Mouse (Mus musculus): ENCODE data around the gene Orm2. TPM values are rescaled to one million over a fixed set of nuclear protein-coding genes. Genes with fewer than 3 reads are reported as not detected.

Gene Orm2
- polyA plus RNA-seq, 1 experiment from 2014 or later = not detected

- WGBS = 8% methylated on average over 8 of the region's 8 CpGs
- Histone ChIP-seq H3K4me1 (replicated peaks; ENCODE audit: control insufficient read depth, insufficient read depth, low read length) (peaks cover 35% of the 10 kb centered on the region), H3K36me3 (replicated peaks; ENCODE audit: control insufficient read depth, insufficient read depth) (no peaks in the 10 kb centered on the region), H3K4me2 (replicated peaks) (peak overlapping the region; percentile 81), H3K9ac (peak overlapping the region; percentile 53; the same call in 1 of the 2 replicates), H3K4me3 (replicated peaks; ENCODE audit: low read length) (peak overlapping the region; percentile 47; the same call in 1 of the 2 replicates), H3K27me3 (ENCODE audit: control insufficient read depth, insufficient read depth, low read length) (no peaks in the 10 kb centered on the region), H3K27ac (0 out of 2 replicates have a peak overlapping the region, but pooled peaks have one; percentile 49), H3K9me3 (ENCODE audit: control insufficient read depth, low read length) (no peaks in the 10 kb centered on the region)
- peak; percentile 33 for ATAC-seq (ENCODE audit: low FRiP score)
- DNase-seq (ENCODE audit: low spot score) = peak; percentile 64
Observed at GRCm38 (mm10) chr4:63408649-63409048, 46.4 kb downstream of the Orm2 start.

GRCm38 (mm10) chr4:63409317-63409907 is 47.2 kb downstream of the Orm2 start:
- no peak overlapping the region for H3K27ac ChIP-seq
- H3K9me3 ChIP-seq (ENCODE audit: control insufficient read depth, low read length) = no peaks in the 10 kb centered on the region
- peak overlapping the region; percentile 53; the same call in 1 of the 2 replicates for H3K9ac ChIP-seq
- ATAC-seq (ENCODE audit: low FRiP score) = no peak
- peak overlapping the region; percentile 81 for H3K4me2 ChIP-seq (replicated peaks)
- no peaks in the 10 kb centered on the region for H3K36me3 ChIP-seq (replicated peaks; ENCODE audit: control insufficient read depth, insufficient read depth)
- no peaks in the 10 kb centered on the region for H3K27me3 ChIP-seq (ENCODE audit: control insufficient read depth, insufficient read depth, low read length)
- peak overlapping the region; percentile 47 for H3K4me3 ChIP-seq (replicated peaks; ENCODE audit: low read length)
- DNase-seq (ENCODE audit: low spot score) = peak; percentile 56
- H3K4me1 ChIP-seq (replicated peaks; ENCODE audit: control insufficient read depth, insufficient read depth, low read length) = peaks cover 27% of the 10 kb centered on the region
- WGBS = 2% methylated on average over 18 of the region's 18 CpGs

DNA sequence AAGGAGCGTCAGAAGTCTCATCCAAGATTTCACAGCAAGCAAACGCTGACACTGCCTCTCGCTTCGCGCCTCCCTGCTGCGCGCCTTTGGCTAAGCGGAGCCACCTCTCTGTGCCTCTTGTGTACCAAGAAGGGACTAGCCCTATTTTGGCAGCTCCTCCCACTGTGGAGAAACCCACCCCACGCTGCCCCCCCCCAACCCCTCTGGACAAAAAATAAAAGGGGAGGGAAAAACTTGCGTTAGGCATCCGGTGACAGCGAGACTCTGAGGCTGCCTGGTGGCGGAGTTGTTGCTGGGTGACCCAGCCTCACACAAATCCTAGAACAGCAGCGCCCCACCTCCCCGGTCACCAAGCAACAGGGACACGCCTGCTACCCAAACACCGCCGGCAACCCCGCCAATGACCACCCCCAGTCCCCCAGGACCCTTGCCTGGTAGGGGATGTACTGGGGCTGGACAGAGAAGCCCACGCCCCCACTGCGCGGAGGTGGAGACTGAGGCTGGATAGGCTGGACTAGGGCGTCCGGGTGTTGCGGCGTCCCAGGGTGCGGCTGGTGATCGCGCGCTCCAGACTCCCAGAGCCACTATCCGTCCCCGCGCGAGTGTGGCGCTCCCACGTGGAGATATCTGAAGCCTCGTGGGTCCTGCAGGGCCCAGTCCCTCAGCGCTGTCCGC is 47.8 kb downstream of the Orm2 start:
- Histone ChIP-seq H3K9ac (peak overlapping the region; percentile 53), H3K4me3 (replicated peaks; ENCODE audit: low read length) (peak overlapping the region; percentile 47), H3K4me2 (replicated peaks) (peak overlapping the region; percentile 81), H3K36me3 (replicated peaks; ENCODE audit: control insufficient read depth, insufficient read depth) (no peaks in the 10 kb centered on the region), H3K4me1 (replicated peaks; ENCODE audit: control insufficient read depth, insufficient read depth, low read length) (peaks cover 21% of the 10 kb centered on the region), H3K27ac (no peak overlapping the region), H3K9me3 (ENCODE audit: control insufficient read depth, low read length) (no peaks in the 10 kb centered on the region), H3K27me3 (ENCODE audit: control insufficient read depth, insufficient read depth, low read length) (no peaks in the 10 kb centered on the region)
- DNase-seq (ENCODE audit: low spot score) (peak; percentile 59), ATAC-seq (ENCODE audit: low FRiP score) (peak; percentile 72)
- WGBS = under 1% methylated on average over 39 of the region's 39 CpGs

GRCm38 (mm10) chr4:63410583-63410934 is 48.3 kb downstream of the Orm2 start:
- ATAC-seq (ENCODE audit: low FRiP score) (peak; percentile 92), DNase-seq (ENCODE audit: low spot score) (peak; percentile 93)
- WGBS = 0% methylated on average over 19 of the region's 19 CpGs
- Histone ChIP-seq H3K4me2 (replicated peaks) (peak overlapping the region; percentile 81), H3K4me3 (replicated peaks; ENCODE audit: low read length) (peak overlapping the region; percentile 47), H3K4me1 (replicated peaks; ENCODE audit: control insufficient read depth, insufficient read depth, low read length) (peaks cover 16% of the 10 kb centered on the region), H3K9ac (peak overlapping the region; percentile 53), H3K27me3 (ENCODE audit: control insufficient read depth, insufficient read depth, low read length) (no peaks in the 10 kb centered on the region), H3K27ac (no peak overlapping the region), H3K36me3 (replicated peaks; ENCODE audit: control insufficient read depth, insufficient read depth) (no peaks in the 10 kb centered on the region), H3K9me3 (ENCODE audit: control insufficient read depth, low read length) (no peaks in the 10 kb centered on the region)

GRCm38 (mm10) chr4:63411222-63411621 is 49.0 kb downstream of the Orm2 start:
- ATAC-seq (ENCODE audit: low FRiP score) = no peak
- peak overlapping the region; percentile 81 for H3K4me2 ChIP-seq (replicated peaks)
- 69% methylated on average over 5 of the region's 5 CpGs for WGBS
- H3K9me3 ChIP-seq (ENCODE audit: control insufficient read depth, low read length) = no peaks in the 10 kb centered on the region
- no peak for DNase-seq (ENCODE audit: low spot score)
- no peak overlapping the region for H3K27ac ChIP-seq
- H3K9ac ChIP-seq = no peak overlapping the region
- no peak overlapping the region for H3K4me3 ChIP-seq (replicated peaks; ENCODE audit: low read length)
- peaks cover 13% of the 10 kb centered on the region for H3K4me1 ChIP-seq (replicated peaks; ENCODE audit: control insufficient read depth, insufficient read depth, low read length)
- H3K36me3 ChIP-seq (replicated peaks; ENCODE audit: control insufficient read depth, insufficient read depth) = no peaks in the 10 kb centered on the region
- no peaks in the 10 kb centered on the region for H3K27me3 ChIP-seq (ENCODE audit: control insufficient read depth, insufficient read depth, low read length)

DNA sequence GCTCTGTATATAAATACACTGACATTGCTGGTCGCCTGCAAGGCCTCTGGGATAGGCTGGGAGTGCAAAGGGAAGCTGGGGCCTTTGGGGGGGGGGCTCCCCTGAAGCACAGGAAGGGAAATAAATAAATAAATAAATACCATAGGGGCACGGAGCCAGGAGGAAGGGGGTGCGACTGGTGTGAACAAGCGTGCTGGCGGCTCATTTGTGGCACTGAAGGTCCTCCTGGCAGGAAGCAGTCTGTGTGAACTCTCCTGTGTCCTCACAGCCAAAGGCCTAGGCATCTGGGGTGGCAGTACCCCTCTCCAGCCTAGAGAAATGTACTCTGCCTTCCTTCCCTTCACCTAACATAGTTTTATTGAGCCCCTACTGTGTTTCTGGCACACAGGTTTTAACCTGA is 52.7 kb downstream of the Orm2 start:
- 61% methylated on average over 5 of the region's 5 CpGs for WGBS
- H3K27me3 ChIP-seq (ENCODE audit: control insufficient read depth, insufficient read depth, low read length) = no peaks in the 10 kb centered on the region
- no peak overlapping the region for H3K27ac ChIP-seq

More for the DNA sequence above, 52.7 kb downstream of the Orm2 start:
- ATAC-seq (ENCODE audit: low FRiP score) = no peak
- no peak overlapping the region for H3K4me2 ChIP-seq (replicated peaks)
- no peak overlapping the region for H3K9ac ChIP-seq
- H3K9me3 ChIP-seq (ENCODE audit: control insufficient read depth, low read length) = no peaks in the 10 kb centered on the region
- no peaks in the 10 kb centered on the region for H3K36me3 ChIP-seq (replicated peaks; ENCODE audit: control insufficient read depth, insufficient read depth)
- no peak overlapping the region for H3K4me3 ChIP-seq (replicated peaks; ENCODE audit: low read length)
- no peak for DNase-seq (ENCODE audit: low spot score)
- no peaks in the 10 kb centered on the region for H3K4me1 ChIP-seq (replicated peaks; ENCODE audit: control insufficient read depth, insufficient read depth, low read length)

Other genes with a start within 250 kb of the Orm2 start
- gene Ambp, start 207.7 kb upstream of the Orm2 start, polyA plus RNA-seq (2014; fragmentation: Nextera tagmentation; extraction: Ambion mirVana) = not detected in 2 replicates
- gene Kif12, start 190.3 kb upstream of the Orm2 start, polyA plus RNA-seq (2014; fragmentation: Nextera tagmentation; extraction: Ambion mirVana) = 0.11 TPM in 1 of 2 replicates, not detected in the other
- 2.0 and 2.6 TPM in 2 replicates for gene Col27a1, start 148.4 kb upstream of the Orm2 start, polyA plus RNA-seq (2014; fragmentation: Nextera tagmentation; extraction: Ambion mirVana)
- not detected in 2 replicates for gene Orm1, start 17.9 kb upstream of the Orm2 start, polyA plus RNA-seq (2014; fragmentation: Nextera tagmentation; extraction: Ambion mirVana)
- gene Orm3, start 6.3 kb upstream of the Orm2 start, polyA plus RNA-seq (2014; fragmentation: Nextera tagmentation; extraction: Ambion mirVana) = not detected in 2 replicates
- gene Akna, start 40.9 kb downstream of the Orm2 start, polyA plus RNA-seq (2014; fragmentation: Nextera tagmentation; extraction: Ambion mirVana) = 3.9 and 4.6 TPM in 2 replicates
- 5.8 and 8.0 TPM in 2 replicates for gene Whrn, start 133.5 kb downstream of the Orm2 start, polyA plus RNA-seq (2014; fragmentation: Nextera tagmentation; extraction: Ambion mirVana)
- gene Atp6v1g1, start 182.3 kb downstream of the Orm2 start, polyA plus RNA-seq (2014; fragmentation: Nextera tagmentation; extraction: Ambion mirVana) = 409 and 428 TPM in 2 replicates
- 4.5 and 4.8 TPM in 2 replicates for gene Tmem268, start 196.3 kb downstream of the Orm2 start, polyA plus RNA-seq (2014; fragmentation: Nextera tagmentation; extraction: Ambion mirVana)
- gene Gm11213, start 242.8 kb downstream of the Orm2 start, polyA plus RNA-seq (2014; fragmentation: Nextera tagmentation; extraction: Ambion mirVana) = not detected in 2 replicates